Mouse (Mus musculus) liver, adult 2 months (tissue): ENCODE measurements around the gene Nova2. TPM values are rescaled to one million over a fixed set of nuclear protein-coding genes. Genes with fewer than 3 reads are reported as not detected.

Experiments
- DNase-seq: peaks from one replicate; pipeline ENCODE4 v3.0.0-alpha.2; 2011; ENCODE audit warnings: low read depth, low spot score; ENCODE audit errors: extremely low read depth
- H3K27ac ChIP-seq: fragments of 200-500 bp; replicated peaks from 2 replicates; pipeline ENCODE4 v1.5.1; 2012; ENCODE audit warnings: low read depth, mild to moderate bottlenecking, control low read depth, inconsistent platforms, low read length; ENCODE audit not compliant: insufficient read depth
- H3K27me3 ChIP-seq: fragments of 200-500 bp; 2 replicates; pipeline ENCODE4 v1.6.1; 2012; ENCODE audit warnings: mild to moderate bottlenecking, moderate library complexity, low read length, inconsistent platforms; ENCODE audit not compliant: control insufficient read depth, insufficient read depth
- H3K36me3 ChIP-seq: fragments of 200-500 bp; 2 replicates; pipeline ENCODE4 v1.6.1; 2012; ENCODE audit warnings: low read length, inconsistent platforms; ENCODE audit not compliant: control insufficient read depth, insufficient read depth
- H3K4me1 ChIP-seq: fragments of 200-500 bp; 2 replicates; pipeline ENCODE4 v1.6.1; 2011; ENCODE audit warnings: low read length; ENCODE audit not compliant: control insufficient read depth, insufficient read depth
- H3K4me3 ChIP-seq: fragments of 200-500 bp; 2 replicates; pipeline ENCODE4 v1.5.1; 2011; ENCODE audit warnings: low read depth, mild to moderate bottlenecking, control low read depth, low read length, moderate library complexity; ENCODE audit not compliant: insufficient read depth
- H3K79me2 ChIP-seq: fragments of 200-500 bp; 2 replicates; pipeline ENCODE4 v1.6.1; 2012; ENCODE audit warnings: inconsistent platforms, mild to moderate bottlenecking, low read length, moderate library complexity; ENCODE audit not compliant: control insufficient read depth, insufficient read depth
- H3K9ac ChIP-seq: fragments of 200-500 bp; 2 replicates; pipeline ENCODE4 v1.6.1; 2012; ENCODE audit warnings: low read depth, mild to moderate bottlenecking, control low read depth, inconsistent platforms, low read length
- CTCF ChIP-seq: fragments of 200-500 bp; IDR thresholded peaks from 2 replicates; pipeline ENCODE4 v1.5.1; 2011; ENCODE audit warnings: low read depth, low read length, control low read depth
- POLR2A ChIP-seq: fragments of 200-500 bp; IDR thresholded peaks from 2 replicates; pipeline ENCODE4 v1.6.1; 2011; ENCODE audit warnings: low read length, control low read depth; ENCODE audit not compliant: insufficient read depth; ENCODE audit errors: extremely low read depth
- WGBS: fragments of 180-500 bp; shearing (Covaris S2); methylation state at CpG from one replicate; pipeline ENCODE4 v1.1.7; 2018; 5-methylcytosine and 5-hydroxymethylcytosine counted together
- polyA plus RNA-seq: library from polyadenylated mRNA; depleted of rRNA; stranded (reverse); fragments of >200 nt; gene quantifications from 2 replicates; pipeline ENCODE4 v1.2.3, GENCODE M21; 2012
- total RNA-seq: library from RNA; depleted of rRNA; stranded (reverse); fragments of >200 nt; gene quantifications from 2 replicates; pipeline ENCODE4 v1.2.3, GENCODE M21; 2014

Gene Nova2
- total and polyA plus RNA-seq, 2 experiments, result 0.09 to 0.24 TPM

DNA sequence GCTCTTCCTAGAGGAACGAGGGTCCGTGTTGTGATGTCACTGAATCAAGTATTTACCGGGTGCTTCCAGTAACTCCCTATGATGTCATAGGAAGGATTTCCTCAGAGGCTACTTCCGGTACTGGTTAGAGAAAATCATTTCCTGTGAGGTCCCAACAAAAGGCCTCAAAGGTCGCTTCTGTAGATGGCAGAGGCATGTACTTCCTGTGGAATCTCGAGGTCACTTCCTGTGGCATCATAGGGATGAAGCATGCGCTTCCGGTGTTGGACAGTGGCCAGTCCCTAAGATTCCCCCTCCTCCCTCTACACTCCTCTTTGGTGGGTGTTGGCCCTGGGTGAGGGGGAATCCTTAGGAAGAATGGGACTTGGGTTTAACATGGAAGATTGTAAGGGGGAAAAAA lies 33.8 kb downstream of the Nova2 start:
- Histone ChIP-seq H3K4me3 (no peak overlapping the region), H3K27ac (peak overlapping the region; percentile 31), H3K9ac (no peak overlapping the region), H3K79me2 (no peaks in the 10 kb centered on the region), H3K27me3 (peaks cover 13% of the 10 kb centered on the region; the same call in 1 of the 2 replicates), H3K36me3 (no peaks in the 10 kb centered on the region), H3K4me1 (peaks cover 4% of the 10 kb centered on the region; the same call in 1 of the 2 replicates)
- WGBS, result 52% methylated on average over 8 of the region's 8 CpGs
- peak; percentile 18 for DNase-seq
- TF ChIP-seq POLR2A (no peak), CTCF (no peak)

DNA sequence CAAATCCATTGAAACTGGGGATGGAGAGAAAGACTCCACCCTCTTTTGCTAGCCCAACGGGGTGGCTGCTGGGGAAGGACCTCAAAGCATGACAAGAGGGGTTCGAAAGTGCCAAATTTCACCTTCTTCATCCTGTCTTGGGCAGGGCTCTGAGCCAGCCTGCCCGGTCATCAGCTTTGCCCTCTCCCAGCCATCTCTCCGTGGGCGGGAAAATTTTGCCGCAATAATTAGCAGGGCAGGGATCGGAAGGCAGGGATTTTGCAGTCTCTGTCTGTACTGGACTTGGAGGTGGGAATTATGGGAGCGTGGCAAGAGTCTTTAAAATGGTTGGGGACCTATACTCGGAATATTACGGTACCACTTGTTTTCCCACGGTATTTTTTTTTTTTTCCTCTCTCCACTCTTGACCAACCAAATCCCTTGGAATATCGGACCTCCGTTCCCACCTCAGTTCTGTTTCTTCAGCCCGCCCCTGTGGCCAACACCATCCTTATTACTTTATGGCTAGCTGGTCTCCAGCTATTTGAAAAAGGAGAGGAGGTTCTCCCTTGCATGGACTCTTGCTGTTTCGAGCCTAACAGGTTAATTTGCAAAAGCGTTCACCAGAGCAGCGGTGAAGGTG lies 36.6 kb downstream of the Nova2 start:
- H3K4me3 ChIP-seq, result no peak overlapping the region
- WGBS, result 16% methylated on average over 17 of the region's 17 CpGs
- H3K36me3 ChIP-seq, result no peaks in the 10 kb centered on the region
- peaks cover 4% of the 10 kb centered on the region; the same call in 1 of the 2 replicates for H3K4me1 ChIP-seq
- no peak overlapping the region for H3K9ac ChIP-seq
- no peak overlapping the region for H3K27ac ChIP-seq
- peak; percentile 25 for DNase-seq
- H3K27me3 ChIP-seq, result peaks cover 19% of the 10 kb centered on the region
- no peaks in the 10 kb centered on the region for H3K79me2 ChIP-seq
- TF ChIP-seq POLR2A (no peak), CTCF (no peak)

DNA sequence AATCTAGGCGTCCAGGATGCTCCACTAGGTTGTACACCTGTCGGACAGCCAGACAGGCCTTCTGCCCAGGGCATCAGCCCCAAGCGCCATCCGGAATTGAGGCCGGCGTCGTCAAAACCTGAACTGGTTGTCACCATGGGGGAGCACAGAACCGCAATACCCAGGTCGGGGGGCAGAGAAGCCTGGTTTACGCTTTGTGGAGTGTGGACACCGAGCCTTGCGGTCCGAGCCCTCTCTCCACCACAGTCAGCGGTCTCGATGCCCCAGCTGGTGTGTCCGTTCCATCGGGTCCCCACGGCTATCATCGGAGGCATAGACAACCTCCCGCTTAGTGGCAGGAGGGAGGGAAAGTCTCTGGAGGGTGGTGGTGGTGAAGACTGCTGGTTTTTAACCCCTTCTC lies 37.1 kb downstream of the Nova2 start:
- Histone ChIP-seq H3K79me2 (no peaks in the 10 kb centered on the region), H3K4me3 (no peak overlapping the region), H3K9ac (no peak overlapping the region), H3K27ac (no peak overlapping the region), H3K36me3 (no peaks in the 10 kb centered on the region), H3K4me1 (peaks cover 4% of the 10 kb centered on the region; the same call in 1 of the 2 replicates), H3K27me3 (peaks cover 21% of the 10 kb centered on the region)
- TF ChIP-seq CTCF (no peak), POLR2A (no peak)
- WGBS, result 18% methylated on average over 20 of the region's 20 CpGs
- DNase-seq, result no peak

DNA sequence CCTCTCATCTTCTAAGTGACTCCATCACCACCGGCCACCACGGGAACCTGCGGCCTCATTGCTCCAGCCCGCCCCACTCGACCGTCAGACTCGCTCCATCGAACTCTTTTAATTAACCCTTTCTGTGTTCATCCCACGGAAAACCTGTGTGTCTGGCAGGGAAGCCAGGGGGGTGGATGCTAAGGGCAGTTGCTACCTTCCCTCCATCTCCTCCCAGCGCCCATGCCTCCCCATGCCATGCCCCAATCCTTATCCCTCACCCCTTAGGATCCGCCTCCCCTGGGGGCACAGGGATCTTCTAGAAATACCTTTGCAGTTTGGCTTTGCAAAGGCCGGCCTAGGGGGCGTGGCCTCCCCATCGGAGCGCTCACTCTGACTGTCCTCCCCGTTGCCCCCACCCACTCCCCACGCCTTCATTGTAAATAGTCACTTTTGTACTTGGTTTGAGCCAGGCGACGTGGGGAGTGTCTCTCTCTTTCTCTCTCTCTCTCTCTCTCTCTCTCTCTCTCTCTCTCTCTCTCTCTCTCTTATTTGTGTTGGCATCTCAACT lies 37.7 kb downstream of the Nova2 start:
- no peak for DNase-seq
- Histone ChIP-seq H3K79me2 (no peaks in the 10 kb centered on the region), H3K4me3 (no peak overlapping the region), H3K9ac (no peak overlapping the region), H3K36me3 (no peaks in the 10 kb centered on the region), H3K27me3 (peaks cover 21% of the 10 kb centered on the region), H3K27ac (no peak overlapping the region), H3K4me1 (peaks cover 2% of the 10 kb centered on the region; the same call in 1 of the 2 replicates)
- TF ChIP-seq POLR2A, result no peak
- TF ChIP-seq CTCF, result no peak
- WGBS, result 6% methylated on average over 19 of the region's 19 CpGs

DNA sequence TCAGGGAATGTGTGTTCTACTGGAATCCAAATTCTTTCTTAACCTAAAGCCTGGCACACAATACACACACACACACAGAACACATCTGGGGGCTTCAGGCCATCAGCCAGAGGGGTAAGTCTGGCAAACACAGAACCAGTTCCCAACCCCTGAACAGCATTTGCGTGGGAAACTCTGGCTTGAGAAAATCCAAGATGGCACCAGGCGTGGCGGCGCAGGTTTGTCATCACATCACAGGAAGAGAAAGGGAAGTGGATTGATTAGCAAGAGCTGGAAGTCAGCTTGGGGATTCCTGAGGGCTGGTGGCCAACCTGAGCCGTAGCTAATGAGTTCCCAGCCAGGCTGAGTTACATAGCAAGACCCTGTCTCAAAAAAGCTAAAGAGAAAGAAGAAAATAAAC lies 39.6 kb downstream of the Nova2 start:
- Histone ChIP-seq H3K36me3 (no peaks in the 10 kb centered on the region), H3K27ac (no peak overlapping the region), H3K9ac (no peak overlapping the region), H3K27me3 (peaks cover 21% of the 10 kb centered on the region), H3K4me1 (no peaks in the 10 kb centered on the region), H3K79me2 (no peaks in the 10 kb centered on the region), H3K4me3 (no peak overlapping the region)
- TF ChIP-seq CTCF (no peak), POLR2A (no peak)
- no peak for DNase-seq
- 74% methylated on average over 5 of the region's 5 CpGs for WGBS

DNA sequence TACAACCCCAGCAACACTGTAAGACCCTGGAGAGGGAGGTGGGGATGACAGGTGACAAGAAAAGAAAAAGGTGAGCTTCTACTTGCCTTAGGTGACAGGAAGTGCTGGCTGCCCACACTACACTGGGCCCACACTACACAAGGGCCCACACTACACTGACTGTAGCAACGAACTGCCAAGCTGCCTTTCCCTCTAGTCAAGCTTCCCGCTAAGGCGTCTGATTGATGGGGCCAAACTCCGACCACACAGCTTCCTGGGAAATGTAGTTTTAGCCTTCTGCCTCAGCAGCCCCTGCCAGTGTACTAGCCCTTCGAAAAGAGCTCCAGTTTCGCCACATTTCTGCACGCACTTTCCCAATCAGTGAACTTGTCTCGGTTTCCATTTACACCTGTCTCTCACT lies 41.9 kb downstream of the Nova2 start:
- H3K36me3 ChIP-seq, result no peaks in the 10 kb centered on the region
- DNase-seq, result no peak
- H3K79me2 ChIP-seq, result no peaks in the 10 kb centered on the region
- no peak overlapping the region for H3K4me3 ChIP-seq
- peaks cover 14% of the 10 kb centered on the region for H3K27me3 ChIP-seq
- H3K9ac ChIP-seq, result no peak overlapping the region
- no peak overlapping the region for H3K27ac ChIP-seq
- WGBS, result 19% methylated on average over 8 of the region's 8 CpGs
- no peaks in the 10 kb centered on the region for H3K4me1 ChIP-seq
- TF ChIP-seq CTCF, result no peak
- TF ChIP-seq POLR2A, result no peak
